Mouse (Mus musculus): ENCODE data around the gene Pgbd1. TPM values are rescaled to one million over a fixed set of nuclear protein-coding genes. Genes with fewer than 3 reads are reported as not detected.

Pgbd1 gene
- polyA plus RNA-seq, 1 experiment from 2014 or later = 2.4 TPM

DNA sequence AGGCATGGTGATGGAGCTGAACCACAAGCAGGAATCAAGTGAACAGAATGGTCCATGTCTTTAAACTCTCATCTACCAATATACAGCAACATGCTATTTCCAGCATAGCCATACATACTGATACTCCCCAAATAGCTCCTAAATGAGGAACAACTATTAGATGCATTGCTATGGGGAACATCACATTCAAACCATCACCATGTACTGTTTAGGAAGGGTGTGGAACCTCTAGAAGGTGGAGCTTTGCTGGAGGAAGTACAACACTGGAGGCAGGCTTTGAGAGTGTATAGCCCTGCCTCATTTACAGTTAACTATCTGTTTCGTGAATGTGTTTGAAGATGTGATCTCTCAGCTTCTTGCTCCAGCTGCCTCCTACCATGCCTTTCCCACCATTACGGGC, 63.1 kb downstream of the Pgbd1 start:
- Histone ChIP-seq H3K9ac (ENCODE audit: low read depth, low read length) (no peak overlapping the region), H3K27me3 (replicated peaks; ENCODE audit: control insufficient read depth, insufficient read depth, low read length) (no peaks in the 10 kb centered on the region), H3K4me3 (ENCODE audit: low read length) (no peak overlapping the region), H3K36me3 (ENCODE audit: control insufficient read depth, insufficient read depth, low read length) (no peaks in the 10 kb centered on the region), H3K4me1 (ENCODE audit: control insufficient read depth, insufficient read depth, low read length) (no peaks in the 10 kb centered on the region), H3K27ac (ENCODE audit: low read length) (no peak overlapping the region), H3K4me2 (ENCODE audit: low read depth, low read length) (no peak overlapping the region), H3K9me3 (ENCODE audit: control insufficient read depth, low read length) (no peaks in the 10 kb centered on the region)
- 86% methylated on average over 2 of the region's 2 CpGs for WGBS
- ATAC-seq = no peak

DNA sequence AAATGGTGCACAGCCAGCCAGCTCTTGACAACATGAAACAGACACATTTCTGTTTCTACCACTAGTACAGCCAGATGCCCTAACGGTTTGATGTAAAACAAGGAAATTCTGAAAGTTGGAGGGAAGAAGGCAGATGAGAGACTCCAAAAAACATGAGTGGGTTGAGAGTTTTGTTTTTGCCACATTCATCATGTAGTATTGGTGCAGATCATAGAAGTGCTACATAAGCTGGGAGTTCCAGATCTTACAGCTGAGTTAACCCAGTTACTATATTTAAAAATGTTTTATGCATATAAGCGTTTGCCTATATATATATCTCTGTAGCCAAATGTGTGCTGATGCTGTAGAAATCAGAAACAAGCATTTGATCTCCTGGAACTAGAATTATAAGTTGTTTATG, 68.2 kb downstream of the Pgbd1 start:
- no peak for ATAC-seq
- Histone ChIP-seq H3K4me2 (ENCODE audit: low read depth, low read length) (no peak overlapping the region), H3K9me3 (ENCODE audit: control insufficient read depth, low read length) (no peaks in the 10 kb centered on the region), H3K27me3 (replicated peaks; ENCODE audit: control insufficient read depth, insufficient read depth, low read length) (no peaks in the 10 kb centered on the region), H3K27ac (ENCODE audit: low read length) (no peak overlapping the region), H3K36me3 (ENCODE audit: control insufficient read depth, insufficient read depth, low read length) (peaks cover 17% of the 10 kb centered on the region; the same call in 1 of the 2 replicates), H3K4me3 (ENCODE audit: low read length) (no peak overlapping the region), H3K9ac (ENCODE audit: low read depth, low read length) (no peak overlapping the region), H3K4me1 (ENCODE audit: control insufficient read depth, insufficient read depth, low read length) (no peaks in the 10 kb centered on the region)
- WGBS = 90% methylated on average over 2 of the region's 2 CpGs

MicroRNA genes within 50 kb of the gene (microRNA counts, 519-probe panel; counts per million panel counts)
- 2,748 counts per million, percentile 68 among the panel's probes with 10 or more counts for microRNA mmu-miR-1896

Small RNAs within 50 kb of the gene (microRNA-seq; reads per million reads assigned to microRNA genes)
- gene Mir1896 = not detected
- not detected for gene Mir6942

Other genes with a start within 250 kb of the Pgbd1 start
- gene Gpx5, start 148.3 kb downstream of the Pgbd1 start, polyA plus RNA-seq (2015; fragmentation: Nextera tagmentation; extraction: Ambion mirVana) = not detected in 2 replicates
- gene Gpx6, start 128.9 kb downstream of the Pgbd1 start, polyA plus RNA-seq (2015; fragmentation: Nextera tagmentation; extraction: Ambion mirVana) = not detected in 2 replicates
- gene Olfr1367, start 94.1 kb downstream of the Pgbd1 start, polyA plus RNA-seq (2015; fragmentation: Nextera tagmentation; extraction: Ambion mirVana) = not detected in 2 replicates
- 6.6 and 7.9 TPM in 2 replicates for gene Zscan12, start 78.2 kb downstream of the Pgbd1 start, polyA plus RNA-seq (2015; fragmentation: Nextera tagmentation; extraction: Ambion mirVana)
- 61.7 and 64.5 TPM in 2 replicates for gene Zkscan3, start 38.3 kb downstream of the Pgbd1 start, polyA plus RNA-seq (2015; fragmentation: Nextera tagmentation; extraction: Ambion mirVana)
- gene Zscan26, start 12.7 kb upstream of the Pgbd1 start, polyA plus RNA-seq (2015; fragmentation: Nextera tagmentation; extraction: Ambion mirVana) = 22.3 and 23.6 TPM in 2 replicates
- 1.8 and 2.0 TPM in 2 replicates for gene Nkapl, start 27.5 kb upstream of the Pgbd1 start, polyA plus RNA-seq (2015; fragmentation: Nextera tagmentation; extraction: Ambion mirVana)
- 2.4 and 2.5 TPM in 2 replicates for gene Zkscan4, start 37.8 kb upstream of the Pgbd1 start, polyA plus RNA-seq (2015; fragmentation: Nextera tagmentation; extraction: Ambion mirVana)
- not detected in 2 replicates for gene Gm10065, start 38.4 kb upstream of the Pgbd1 start, polyA plus RNA-seq (2015; fragmentation: Nextera tagmentation; extraction: Ambion mirVana)
- gene AK157302, start 54.2 kb upstream of the Pgbd1 start, polyA plus RNA-seq (2015; fragmentation: Nextera tagmentation; extraction: Ambion mirVana) = 0.22 and 0.39 TPM in 2 replicates
- gene Gm11273, start 60.4 kb upstream of the Pgbd1 start, polyA plus RNA-seq (2015; fragmentation: Nextera tagmentation; extraction: Ambion mirVana) = 10.9 and 12.1 TPM in 2 replicates
- gene Zkscan8, start 90.1 kb upstream of the Pgbd1 start, polyA plus RNA-seq (2015; fragmentation: Nextera tagmentation; extraction: Ambion mirVana) = 3.0 and 3.4 TPM in 2 replicates
- gene Olfr1366, start 101.8 kb upstream of the Pgbd1 start, polyA plus RNA-seq (2015; fragmentation: Nextera tagmentation; extraction: Ambion mirVana) = 0.11 and 0.17 TPM in 2 replicates
- not detected in 2 replicates for gene Olfr1535, start 118.8 kb upstream of the Pgbd1 start, polyA plus RNA-seq (2015; fragmentation: Nextera tagmentation; extraction: Ambion mirVana)
- gene Olfr1364, start 140.7 kb upstream of the Pgbd1 start, polyA plus RNA-seq (2015; fragmentation: Nextera tagmentation; extraction: Ambion mirVana) = not detected in 2 replicates
- gene Olfr1362, start 173.0 kb upstream of the Pgbd1 start, polyA plus RNA-seq (2015; fragmentation: Nextera tagmentation; extraction: Ambion mirVana) = not detected in 2 replicates
- not detected in 2 replicates for gene Olfr11, start 201.5 kb upstream of the Pgbd1 start, polyA plus RNA-seq (2015; fragmentation: Nextera tagmentation; extraction: Ambion mirVana)
- not detected in 2 replicates for gene Olfr1361, start 222.3 kb upstream of the Pgbd1 start, polyA plus RNA-seq (2015; fragmentation: Nextera tagmentation; extraction: Ambion mirVana)
- not detected in 2 replicates for gene Olfr1360, start 236.3 kb upstream of the Pgbd1 start, polyA plus RNA-seq (2015; fragmentation: Nextera tagmentation; extraction: Ambion mirVana)

Measured in intestine, embryonic 16.5 days (tissue).